Mouse (Mus musculus): ENCODE measurements at regions not wholly inside any gene's neighbourhood (a gene's known extent, or its start where the extent isn't known, plus 50 kb on each side); places are given as distances from the start of the nearest gene placed in this dataset.

DNA sequence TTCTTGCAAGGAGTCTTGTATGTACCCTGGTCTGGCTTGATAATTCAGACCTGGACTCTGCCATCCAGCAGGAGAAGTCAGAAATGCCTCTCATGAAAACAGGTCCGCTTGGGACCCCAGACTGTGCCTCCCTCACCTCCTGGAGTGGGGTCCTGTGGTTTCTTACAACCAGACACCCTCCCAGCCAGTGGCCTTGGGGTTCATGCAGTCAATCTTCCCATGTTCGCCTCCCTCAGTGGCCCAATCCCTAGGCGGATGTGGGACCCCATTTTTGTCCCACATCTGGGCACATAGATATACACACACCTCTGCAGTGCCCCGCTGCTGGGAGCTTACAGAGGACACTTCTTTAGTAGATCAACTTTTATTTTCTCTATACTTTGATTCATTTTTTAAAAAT lies 217.7 kb downstream of the Lrfn2 start:
- DNase-seq = no peak

DNA sequence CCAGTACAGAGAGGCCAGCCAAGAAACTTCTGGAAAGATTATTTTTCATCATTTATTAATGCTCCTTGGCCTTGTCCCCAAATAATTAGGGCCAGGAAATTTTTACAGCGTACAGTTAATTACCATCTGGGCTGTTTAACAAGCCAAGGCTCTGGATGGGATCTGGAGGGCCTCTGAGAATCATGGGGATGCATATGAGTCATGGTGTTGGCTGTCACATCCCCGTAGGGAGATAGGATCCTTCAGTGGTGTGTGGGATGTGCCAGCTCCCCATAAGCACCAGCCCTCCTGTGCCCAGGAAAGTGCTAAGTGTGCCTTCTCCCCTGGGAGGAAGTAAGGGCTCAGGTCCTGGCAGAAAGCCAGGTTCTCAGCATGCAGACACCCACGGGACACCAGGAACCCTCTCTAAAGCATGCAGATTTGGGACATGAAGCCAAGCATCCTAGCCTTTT lies 218.8 kb downstream of the Lrfn2 start:
- no peak for DNase-seq

DNA sequence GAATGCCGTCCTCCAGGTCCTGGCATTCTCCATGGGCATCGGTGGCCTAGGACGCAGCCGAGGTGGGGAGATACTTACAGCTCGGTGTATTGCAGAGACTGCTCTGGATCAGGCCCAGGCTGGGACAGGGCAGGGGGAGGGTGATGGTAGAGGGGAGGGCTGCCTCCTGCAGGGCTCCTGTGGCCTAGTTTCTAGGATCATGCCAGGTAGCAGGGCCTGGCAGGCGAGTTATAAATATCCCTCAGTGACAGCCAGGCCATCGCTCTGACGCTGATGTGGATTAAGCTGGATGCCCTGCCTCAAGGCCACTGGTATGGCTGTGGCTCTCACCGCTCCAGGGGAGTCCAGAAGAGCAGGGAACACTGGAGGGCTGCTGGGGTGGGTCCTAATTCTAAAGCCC lies 221.8 kb downstream of the Lrfn2 start:
- no peak for DNase-seq

DNA sequence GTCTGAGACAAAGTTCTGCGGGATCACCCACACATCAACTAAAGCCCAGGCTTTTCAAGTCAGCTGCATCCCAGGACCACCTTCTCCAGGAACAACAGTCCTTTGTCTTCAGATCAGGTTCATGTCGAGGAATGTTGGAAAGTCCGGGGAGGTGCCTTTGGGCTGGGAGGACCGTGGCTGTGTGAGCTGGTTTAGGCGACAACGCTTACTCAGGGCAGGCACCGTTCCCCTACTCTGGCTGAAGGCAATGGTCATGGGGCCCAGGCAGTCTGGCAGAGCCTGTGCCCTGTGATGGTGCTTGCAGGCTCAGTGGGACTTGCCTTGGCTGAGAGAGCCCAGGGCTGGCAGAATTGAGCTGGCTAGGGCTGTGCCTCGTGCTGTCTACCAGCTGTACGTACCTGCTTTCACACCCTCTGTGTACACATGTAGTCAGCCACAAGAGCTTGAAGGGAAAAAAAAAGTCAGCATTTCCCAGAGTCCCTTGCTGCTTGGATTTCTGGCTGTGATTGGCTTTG lies 222.9 kb downstream of the Lrfn2 start:
- no peak for DNase-seq

DNA sequence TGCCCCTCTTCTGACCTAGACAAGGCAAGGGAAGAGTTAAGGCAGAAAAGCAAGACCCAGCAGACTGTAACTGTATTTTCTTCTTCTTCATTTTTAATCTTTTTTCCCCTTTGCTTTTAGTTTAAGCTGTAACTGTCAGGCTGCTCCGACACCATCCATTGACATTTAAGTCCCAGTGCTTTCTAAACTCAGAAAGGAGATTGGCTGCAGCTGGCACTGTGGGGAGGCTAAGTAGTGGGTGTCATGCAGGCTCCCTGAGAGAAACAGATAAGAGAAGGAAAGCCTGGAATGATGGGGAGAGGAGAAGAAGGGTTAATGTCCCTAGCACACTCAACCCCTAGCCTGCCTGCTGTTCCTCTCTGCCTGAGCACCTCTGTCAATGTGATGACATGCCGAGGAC lies 225.4 kb downstream of the Lrfn2 start:
- DNase-seq = no peak

DNA sequence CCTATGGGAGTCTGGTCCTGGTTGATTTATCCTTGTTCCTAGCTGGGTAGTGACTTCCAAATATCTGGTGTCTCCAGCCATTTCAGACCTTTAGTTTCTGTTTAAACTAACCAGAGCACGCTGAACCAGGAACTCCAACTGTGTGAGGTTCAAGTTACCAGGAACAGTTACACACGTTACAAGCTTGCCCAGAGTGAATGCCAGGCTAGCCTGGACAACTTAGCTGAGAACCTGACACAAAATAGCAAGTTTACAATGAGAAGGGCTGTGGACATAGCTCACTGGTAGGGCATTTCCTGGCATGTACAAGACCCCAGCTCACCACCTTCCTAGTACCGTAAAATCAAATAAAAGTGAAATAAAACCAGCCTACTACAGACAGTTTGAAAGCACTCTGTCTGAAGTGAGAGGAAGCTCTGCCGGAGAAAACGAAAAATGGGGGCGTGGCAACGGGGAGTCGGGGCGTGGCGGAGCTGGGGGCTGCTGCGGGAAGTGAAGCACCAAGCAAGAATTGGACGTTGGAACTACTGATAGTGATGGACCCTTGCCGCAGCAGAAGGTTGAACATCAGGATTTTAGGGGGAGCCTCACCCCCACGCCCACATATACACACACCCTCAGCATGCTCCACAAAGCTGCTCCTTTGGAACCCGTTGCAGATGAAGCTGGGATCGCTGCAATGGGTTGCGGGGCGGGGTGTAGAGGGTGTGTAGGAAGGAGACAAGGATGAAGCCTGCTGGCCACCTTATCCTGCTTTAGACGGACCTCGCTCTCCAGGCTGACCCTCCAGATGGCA lies 239.3 kb downstream of the Lrfn2 start:
- DNase-seq = peak; percentile 16 to 49

DNA sequence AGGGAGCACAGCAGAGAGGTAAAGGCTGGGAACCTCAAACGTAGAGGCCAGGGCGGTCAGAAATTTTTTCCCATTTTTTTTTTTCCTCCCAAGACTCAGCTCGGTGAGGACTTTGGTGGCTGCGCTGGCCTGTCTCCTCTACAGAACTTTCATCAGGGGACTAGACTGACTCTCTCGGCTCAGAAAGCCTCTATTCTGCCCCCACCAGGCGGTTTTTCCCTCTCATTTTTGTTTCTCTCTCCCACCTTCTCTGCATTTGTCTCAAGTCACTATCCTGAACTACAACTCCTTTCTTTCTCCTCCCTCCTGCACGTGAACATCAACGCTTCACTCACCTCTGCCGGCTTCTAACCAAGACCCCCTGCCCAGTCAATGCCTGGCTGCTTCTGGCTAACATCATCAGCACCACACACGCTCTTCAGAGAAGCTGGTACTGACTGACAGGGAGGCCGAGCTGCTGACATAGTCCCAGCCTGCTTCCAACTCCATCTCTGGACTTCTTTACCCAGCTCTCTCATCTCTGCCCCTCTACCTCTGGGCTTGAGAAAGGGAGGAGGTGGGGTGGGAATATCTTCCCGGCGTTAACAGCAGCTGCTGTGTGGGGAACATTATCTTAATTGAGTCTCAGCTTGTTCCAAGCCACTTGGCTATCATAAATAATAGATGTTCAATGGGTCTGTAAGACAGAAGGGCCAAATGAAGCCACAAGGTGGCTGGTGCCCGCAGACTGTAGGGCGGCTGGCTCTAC lies 240.0 kb downstream of the Lrfn2 start:
- DNase-seq = no peak

DNA sequence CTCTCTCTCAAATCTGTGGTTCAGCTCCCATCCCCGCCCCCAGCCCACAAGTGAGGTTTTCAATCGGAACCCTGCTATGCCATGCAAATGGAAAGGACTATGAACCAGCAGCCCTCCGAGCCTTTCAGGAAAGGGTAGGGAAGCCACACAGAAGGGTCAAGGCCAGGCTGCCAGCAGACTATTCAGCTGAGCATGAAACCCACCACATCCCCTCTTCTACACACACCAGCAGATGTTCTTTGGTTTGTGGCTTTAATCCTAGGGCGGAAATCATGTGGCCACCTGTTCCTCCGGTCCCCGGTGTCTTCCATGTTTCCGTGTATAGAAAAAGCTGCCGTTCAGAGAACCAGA lies 240.6 kb downstream of the Lrfn2 start:
- no peak for DNase-seq

DNA sequence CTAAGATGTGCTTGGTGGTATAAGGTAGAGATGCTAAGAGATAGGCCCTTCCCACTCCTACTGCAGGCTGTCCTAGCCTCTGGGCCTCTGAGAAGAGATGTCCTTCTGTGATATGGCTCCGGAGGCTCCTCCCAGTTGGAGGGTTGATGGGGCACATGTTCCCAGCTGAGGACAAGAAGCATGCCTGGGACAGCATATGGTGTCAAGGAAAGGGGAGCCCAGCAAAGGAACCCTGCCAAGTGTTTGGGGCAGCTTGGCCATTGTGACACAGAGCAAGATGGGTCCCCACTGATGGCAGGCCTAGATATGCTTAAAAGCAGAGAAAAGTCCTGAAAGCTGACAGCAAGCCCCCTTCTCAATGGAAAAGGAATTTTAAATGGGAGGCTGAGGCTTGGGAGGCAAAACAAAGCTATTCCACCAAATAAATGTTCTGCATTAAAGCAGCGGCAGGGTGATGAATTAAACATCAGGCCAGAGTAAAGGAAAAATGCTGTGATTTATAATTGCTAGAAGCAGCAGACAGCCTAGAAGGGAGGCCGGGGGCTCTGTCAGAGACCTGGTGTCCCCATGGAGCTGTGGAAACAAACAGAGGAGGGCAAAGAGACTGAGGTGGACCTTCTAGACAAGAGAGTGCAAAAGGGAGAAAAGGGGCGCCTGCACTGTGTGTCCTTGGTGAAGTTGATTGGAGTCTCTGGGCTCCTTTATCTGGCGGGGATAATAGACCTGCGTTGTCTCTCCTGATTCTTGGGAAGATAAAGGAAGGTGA lies 246.0 kb downstream of the Lrfn2 start:
- DNase-seq = no peak

DNA sequence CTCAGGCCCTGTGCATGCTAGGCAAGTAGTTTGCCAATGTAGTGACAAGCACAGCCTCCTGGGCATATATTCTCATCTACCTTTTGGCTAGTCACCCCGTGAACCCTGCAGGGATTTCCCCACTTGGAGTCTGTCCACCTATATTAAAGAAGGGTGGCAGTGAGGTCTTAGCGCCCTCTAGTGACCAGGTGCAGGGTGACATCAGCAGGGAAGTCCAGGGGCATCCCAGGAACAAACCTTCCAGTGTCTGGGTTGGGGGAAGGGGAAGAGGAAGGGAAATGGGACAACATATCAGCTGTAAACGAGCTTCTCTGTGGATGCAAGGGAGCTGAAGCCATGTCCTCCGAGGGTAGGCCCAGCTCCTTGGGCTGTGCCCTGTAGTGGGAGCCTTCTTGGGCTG lies 245.7 kb upstream of the Mocs1 start:
- DNase-seq = peak in 1 of 2 experiments; percentile 23

DNA sequence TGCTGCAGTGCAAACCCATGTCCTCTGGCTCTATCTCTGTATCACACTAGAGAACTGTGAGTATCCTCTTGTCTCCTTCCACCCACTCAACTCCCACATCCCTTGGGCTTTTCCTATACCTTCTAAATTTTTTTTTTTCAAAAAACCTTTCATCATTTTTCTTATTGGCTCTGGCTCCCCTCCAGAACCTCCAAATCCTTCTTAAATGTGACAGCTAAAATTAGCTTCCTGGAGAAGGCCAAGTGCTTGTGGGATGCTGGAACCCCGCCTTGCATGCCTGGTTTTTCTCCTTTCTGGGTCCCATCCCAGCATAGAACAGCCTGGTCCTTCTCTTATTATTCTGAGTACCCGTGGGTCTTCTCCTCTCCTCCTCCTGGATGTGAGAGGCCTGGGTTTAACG lies 244.2 kb upstream of the Mocs1 start:
- no peak for DNase-seq

DNA sequence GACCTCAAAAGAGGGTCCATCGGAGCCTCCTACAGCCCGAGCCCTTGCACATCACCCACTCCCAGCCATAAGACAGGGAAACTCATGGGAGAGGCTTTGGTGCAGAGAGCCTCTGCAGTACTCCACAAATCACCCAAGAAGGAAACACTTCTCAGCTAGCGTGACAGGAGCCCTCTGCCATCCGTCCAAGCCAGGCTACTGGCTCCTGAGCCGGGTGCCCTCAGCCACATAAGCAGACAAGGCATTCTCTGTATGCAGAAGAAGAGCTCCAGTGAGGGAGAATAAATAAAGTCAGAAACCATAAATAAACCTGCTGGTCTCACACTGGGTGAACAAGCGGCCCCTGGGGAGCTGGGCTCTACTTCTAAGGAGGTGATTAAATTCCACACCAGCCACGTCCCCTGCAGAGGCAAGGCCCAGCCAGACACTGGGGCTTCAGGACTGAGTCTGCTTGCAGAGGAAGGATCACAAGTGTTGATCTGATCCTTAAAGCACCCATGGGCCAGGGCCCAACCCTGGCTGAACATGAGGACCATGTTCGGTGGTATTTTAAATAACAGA lies 243.0 kb upstream of the Mocs1 start:
- no peak for DNase-seq

DNA sequence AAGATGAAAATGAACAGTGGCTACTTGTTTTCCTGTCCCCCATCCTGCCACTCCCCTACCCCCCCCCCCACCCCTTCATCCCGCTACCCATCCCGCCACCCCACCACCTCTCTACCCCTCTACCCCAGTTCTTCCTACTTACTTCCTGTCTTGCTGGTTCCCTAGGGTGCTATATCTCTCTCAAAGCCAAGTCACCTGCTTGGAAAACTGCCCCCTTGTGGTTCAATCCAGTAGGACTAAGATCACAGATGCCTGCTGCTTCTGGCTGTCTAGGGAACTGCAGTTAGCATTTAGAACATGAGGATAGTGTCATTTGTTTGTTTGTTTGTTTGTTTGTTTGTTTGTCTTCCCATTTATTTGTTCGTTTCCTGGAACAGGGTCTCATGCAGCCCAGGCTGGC lies 238.4 kb upstream of the Mocs1 start:
- DNase-seq = no peak

DNA sequence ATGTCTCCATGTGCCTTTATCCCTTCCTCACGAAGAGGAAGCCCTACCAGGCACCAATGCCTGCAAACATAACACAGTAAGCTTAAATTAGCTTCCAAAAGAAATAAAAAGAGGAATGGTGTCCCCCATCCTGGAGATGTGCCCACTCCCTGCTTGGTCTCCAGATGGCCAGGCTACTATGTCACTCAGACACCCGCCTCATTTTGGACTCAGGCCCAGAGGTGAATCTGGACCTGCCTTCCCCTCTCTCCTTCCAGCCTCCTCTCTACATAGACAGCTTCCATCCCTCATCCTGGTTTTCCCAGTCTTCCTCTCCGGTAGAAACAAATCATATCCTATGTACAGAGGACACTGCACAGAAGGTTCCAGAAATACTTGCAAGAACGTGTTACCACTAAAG lies 237.8 kb upstream of the Mocs1 start:
- no peak for DNase-seq

DNA sequence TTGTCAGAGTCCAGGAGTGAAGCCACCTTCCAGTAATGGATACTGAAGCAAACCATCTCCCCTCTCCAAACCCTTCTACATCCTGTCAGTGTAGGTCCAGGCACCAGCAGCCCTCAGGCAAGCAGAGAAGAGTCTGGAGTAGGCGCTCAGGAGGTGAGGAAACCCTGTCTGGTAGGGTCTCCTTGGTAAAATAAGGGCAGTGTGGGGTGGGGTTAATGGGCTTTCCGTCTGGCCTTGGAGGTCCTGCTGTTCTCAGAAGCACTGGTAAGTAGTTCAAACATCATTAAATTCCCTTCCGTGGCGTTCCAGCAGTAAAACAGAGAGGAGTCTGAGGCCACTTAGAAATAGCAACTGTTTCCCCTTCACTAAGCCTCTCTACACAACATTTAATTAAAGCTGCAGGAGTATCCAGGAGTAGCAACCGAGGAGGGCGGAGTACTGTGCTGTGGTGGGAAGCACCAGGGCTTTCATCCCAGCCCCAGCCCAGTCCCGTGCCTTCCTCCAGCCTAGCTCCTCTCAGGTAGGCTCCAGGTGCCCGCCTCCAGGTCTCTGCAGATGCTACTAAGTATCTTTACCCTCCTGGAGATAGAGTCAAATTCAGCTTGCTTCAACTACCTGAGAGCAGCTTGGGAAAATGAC lies 232.0 kb upstream of the Mocs1 start:
- DNase-seq = no peak

DNA sequence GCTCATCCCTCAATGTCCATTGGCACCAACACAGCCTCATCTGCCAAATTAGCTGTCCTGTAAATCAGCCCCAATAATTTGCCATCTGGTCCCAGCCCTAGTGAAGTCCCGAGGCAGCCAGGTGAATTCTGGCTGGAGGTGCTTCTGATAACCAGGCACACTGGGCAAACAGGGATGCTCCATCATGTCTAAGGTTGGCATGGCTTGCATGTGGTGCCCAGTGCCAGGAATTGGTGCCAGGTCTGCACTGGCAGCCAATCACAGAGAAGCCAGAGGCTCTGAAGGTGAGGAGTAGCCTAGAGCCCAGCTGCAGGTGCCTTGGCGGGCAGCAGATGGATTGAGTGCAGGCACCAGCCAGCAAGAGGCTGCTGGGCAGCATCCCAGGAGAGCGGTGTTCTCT lies 226.7 kb upstream of the Mocs1 start:
- DNase-seq = no peak

DNA sequence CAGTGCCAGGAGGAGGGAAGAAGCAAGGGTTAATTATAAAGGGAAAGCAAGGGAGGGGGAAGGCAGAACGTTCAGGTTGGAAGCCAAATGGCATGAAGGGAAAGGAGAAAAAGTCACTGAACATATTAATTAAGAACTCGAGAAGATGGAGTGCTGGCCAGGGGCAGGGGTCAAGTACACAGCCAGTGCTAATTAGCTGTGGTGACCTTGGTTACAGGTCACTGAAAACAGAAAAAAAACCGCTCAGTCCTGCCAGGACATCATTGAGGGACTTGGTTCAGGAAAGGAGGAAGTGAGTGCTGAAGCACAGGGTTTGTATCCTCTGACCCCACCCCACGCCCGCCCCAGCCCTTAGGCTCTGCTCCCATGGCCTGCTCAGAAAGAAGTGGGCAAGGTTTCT lies 223.1 kb upstream of the Mocs1 start:
- no peak for DNase-seq

DNA sequence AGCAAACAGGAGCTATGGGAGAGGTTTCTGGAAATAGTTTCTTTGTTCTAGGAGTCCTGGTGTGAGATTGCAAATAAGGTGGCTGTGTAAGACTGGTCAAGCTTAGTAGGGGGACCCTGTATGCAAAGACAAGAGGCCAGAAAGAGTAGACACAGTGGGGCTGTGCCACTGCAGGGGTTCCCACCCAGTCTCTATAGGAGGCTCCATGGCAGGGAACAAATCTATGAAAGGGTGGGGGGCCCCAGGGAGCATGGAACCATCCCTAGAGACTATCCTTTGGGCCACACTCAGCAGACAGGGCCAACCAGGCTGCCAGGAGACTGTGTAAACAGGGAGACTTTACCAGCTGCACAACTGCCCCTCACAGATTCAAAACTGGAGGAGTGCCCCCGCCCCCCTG lies 222.6 kb upstream of the Mocs1 start:
- no peak for DNase-seq

DNA sequence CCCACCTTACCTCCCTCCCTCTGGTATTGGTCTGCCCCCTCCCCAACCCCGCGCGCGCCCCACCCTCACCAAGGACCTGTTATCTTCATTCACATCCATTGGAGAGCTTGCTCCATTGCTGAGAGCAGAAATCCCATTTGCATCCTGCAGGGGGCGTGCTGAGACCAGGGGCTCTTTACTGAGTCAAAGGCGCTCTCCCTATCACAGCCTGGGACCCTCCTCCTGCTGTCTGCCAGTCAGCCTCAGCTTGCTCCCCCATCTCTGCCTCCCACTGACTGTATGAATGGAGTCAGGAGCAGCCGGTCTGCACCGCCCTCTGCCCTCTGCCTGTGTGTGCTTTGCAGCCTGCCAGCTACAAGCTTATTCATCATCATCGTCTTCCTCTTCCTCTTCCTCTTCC lies 221.5 kb upstream of the Mocs1 start:
- DNase-seq = no peak

DNA sequence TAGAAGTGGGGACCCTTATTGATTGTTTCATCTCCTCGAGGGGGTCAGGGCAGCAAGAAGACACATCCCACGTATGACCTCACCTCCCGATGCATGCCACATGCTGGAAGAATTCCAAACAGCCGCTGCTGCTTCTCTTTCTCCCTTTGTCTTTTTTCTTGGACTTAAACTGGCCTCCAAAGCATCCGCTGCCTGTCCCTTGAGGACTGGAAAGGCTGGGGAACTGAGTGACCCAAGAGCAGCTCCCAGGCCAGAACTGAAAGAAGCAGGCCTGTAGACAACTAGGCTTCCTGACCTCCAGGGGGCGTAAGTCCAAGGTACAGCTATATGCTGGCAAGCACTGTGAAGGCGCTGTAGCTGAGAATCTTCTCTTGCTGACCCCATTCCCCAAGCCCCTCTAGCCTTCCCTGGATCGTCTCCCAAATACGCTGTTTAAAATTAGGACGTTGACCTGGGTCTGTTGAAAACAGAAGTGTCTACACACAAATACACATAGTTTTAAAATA lies 219.8 kb upstream of the Mocs1 start:
- no peak for DNase-seq

DNA sequence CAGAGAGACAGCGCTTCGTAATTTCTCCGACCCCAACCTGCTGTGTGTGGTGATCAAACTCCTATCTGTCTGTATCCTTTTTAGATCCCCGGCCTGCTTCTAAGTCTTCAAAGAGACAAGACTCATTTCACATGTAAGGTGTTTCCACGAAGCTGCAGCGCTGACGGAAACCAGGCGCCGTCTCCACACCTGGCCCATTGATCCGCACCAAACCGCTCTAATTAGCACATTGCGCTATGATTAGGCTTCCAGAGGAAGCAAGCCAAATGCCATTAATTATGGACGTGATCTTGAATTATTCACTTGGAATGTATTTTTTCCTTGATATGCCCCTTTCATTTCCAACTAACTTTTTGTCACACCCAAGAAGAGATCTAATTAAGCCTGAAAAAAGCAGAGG lies 215.2 kb upstream of the Mocs1 start:
- no peak for DNase-seq

DNA sequence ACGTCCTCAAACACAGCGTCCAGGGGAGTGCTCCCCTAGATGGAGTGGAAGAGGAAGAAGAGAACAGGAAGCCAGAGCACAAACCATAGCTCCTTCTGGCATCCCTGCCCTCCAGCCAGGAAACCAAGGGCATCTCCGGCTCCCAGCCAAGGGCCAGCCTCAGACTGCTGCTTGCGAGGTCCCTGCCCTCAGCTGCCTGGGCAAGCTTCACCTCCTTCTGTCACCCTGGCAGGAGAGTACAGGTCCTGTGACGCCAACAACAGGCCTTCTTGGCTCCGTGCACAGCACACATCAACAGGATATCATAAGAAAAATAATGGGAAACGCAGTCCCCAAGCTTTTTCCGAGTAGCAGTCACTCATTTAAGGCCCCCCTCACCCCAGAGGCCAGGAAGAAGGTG lies 212.9 kb upstream of the Mocs1 start:
- DNase-seq = no peak
